Mouse (Mus musculus): Measurements from ENCODE around the gene Zfp106.
"Not testable (repeated sequence)": the region's sequence is repeated elsewhere in the genome, so short reads cannot be mapped to it uniquely, and the experiment has no call there.

Gene Zfp106

DNA sequence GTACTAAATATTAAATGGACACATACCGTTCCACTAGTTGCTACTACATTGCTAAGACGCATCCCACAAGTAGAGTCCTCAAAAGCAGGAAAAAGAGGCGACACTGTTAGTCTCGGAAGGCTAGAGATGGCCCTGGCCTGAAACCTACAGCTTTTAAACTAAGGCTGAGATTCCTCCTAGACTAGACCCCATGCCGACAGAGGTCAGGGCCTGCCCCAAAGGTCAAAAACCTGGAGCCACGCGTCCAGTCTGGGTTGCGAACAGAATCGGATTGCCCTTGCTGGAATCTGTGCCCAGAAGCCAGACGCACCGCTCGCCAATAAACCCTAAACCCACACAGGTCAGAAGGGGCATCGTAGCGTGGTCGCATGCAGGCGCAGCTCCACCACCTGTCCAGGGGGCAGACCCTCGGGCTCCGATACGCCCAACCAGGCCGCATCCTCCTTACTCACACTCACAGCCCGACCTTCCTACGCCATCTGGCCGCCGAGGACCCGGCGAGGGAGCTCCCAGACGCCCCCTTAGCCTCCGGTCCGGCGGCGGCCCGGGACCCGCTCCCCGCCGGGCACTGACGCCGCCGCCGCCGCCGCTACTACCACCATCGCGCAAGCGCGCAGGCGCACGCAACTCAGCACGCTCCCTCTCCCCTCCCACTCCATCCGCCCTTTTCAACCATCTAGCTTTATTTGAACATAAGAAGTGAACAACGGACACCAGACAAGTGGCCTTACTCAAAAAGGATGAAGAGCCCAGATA lies at the start of gene Zfp106:
TSS of gene Zfp106 (minus strand) at position 609 of the 756 bp plus-strand sequence.
- peak; percentile 89 to 91 for DNase-seq

DNA sequence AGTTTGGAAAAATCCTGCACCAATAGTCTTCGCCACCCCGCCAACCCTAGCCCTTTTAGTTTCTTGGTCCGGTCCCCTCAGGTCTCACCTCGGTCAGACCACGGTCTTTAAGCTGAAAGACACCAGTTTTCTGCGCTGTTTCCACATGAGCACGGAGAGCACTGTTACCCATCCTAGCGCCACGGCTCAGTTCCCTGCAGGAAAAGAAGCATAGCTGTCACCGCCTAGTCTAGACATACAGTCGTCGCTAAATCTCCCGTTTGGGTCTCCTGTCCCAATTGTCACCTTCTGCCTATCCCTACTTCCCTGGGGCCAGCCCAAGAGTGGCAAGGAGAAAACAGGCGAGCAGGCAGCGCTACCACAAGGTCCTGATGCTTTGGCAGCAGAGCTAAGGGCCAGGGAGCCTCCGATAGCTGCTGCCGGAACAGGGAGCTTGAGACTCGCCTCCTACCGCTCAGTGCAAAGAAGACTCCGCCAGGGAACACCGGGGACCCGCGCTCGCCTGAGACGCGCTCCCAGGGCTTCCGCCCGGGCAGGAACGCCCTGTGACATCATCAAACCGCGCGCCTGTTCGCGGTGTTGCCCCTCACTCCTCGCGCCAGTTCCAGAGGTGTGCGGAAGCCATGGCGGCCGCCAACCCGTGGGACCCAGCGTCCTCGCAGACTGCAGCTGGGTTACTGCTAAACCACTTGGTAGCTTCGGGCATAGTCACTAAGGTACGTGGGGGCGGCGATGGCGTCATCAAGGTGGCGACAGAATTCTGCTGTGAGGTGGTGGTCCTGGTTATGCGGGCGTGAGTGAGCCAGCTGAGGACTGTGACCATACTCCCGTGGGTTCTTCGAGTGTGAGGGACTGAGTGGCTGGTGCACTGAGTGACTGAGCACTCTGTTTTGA lies 45.4 kb upstream of the Zfp106 start, which contains the start of the genes Haus2 and Lrrc57:
TSS of gene Haus2 (plus strand) at position 554 of the 894 bp plus-strand sequence.
TSS of gene Lrrc57 (minus strand) at position 691 of the 894 bp plus-strand sequence.
- peak; percentile 88 to 91 for DNase-seq

DNA sequence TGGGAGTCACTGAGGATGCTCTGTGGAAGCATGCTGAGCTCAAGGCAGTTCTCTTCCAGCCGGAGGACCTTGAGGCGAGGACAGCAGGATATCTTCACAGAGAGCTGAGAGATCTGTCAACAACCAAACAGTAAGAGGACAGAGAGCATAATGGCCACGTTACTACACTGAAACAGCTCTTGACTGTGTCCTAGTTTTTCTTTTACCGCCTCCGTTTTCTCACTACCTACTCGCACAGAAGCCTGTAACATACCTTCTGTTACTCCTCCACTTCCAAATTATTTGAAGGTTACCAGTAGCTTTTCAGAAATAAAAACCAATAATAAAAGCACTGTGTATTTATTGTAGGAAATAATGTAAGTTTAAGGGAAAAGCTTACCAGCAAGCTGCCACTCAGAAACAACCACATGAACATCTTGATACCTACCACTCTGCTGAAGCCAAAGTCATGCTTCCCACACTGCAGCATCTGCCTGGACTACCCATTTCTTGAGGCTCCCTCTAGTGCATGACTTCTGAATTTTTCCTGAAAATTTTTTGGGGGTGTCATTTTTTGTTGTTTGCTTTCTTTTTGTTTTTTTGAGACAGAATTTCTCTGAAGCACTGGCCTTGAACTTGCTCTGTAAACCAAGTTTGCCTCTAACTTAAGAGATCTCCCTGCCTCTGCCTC lies 42.5 kb upstream of the Zfp106 start:
- no peak for DNase-seq

DNA sequence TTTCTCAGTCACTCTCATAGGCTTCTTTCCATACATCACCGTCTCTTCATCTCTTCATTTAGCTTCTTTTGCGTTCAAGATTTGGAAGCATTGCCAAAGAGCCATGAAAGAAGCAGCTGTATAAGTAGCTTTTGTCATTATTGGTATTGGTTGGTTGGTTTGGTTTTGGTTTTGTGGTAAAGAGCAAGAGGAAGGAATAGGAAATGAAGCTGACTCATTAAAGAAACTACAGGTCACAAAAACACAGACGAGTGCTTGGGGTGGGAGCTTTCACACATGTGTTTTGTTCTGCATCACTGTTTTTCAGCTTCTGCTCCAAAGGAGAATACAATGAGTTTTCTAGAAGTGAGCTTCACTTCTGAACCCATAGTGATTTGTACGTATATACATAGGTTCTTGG lies 35.9 kb upstream of the Zfp106 start:
- DNase-seq = no peak

DNA sequence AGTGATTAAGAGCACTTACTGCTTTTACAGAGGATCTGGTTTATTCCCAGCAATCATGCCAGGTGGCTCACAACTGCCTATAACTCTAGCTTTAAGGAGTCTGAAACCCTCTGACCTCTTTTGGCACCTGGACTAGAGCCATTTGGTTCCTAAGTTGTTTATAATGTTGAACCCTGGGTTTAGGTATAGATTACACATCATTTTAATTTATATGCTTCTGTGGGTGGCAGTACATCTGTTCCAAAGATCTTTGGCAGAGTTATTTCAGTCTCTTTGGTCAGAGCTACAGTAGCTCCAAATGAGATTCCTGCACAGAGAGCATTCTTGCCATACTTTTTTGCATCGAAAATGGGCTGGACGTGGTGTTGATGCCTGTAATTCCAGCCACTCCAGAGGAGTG lies 34.1 kb upstream of the Zfp106 start:
- DNase-seq = no peak

DNA sequence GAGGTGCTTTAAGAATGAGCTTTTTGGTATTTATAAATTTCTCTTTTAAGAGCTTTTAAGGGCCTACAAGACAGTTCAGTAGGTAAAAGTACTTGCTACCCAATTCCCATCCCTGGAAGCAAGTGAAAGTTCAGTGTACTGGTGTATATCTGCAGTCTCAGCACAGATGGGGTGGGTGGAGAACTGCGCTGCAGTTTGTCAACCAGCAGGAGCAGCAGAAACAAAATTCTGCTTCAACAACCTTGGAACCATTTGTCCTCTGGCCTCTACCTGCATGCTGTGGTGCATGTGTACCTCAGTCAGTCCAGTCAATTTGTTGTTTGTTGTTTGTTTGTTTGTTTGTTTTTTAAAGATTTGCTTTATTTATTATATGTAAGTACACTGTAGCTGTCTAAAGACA lies 28.6 kb upstream of the Zfp106 start:
- no peak for DNase-seq

DNA sequence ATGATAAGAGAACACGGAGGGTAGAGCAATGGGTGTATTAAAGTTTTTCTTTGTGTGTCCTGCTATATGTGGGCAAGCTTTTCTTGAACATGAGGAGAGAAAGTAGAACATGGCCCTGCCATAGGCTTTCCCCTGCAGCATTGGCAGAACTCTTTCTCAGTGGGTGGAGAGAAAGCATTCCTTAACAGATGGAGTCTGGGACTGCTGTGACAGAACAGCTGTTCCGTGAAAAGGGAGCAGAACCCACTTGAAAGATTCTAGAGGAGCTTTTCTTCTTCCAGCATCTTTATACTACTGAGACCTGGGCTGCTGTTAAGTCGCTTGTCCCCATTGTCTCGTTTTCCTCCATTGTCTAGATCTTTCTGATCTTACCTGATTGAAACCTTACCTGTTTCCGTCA lies 26.1 kb upstream of the Zfp106 start:
- no peak for DNase-seq

DNA sequence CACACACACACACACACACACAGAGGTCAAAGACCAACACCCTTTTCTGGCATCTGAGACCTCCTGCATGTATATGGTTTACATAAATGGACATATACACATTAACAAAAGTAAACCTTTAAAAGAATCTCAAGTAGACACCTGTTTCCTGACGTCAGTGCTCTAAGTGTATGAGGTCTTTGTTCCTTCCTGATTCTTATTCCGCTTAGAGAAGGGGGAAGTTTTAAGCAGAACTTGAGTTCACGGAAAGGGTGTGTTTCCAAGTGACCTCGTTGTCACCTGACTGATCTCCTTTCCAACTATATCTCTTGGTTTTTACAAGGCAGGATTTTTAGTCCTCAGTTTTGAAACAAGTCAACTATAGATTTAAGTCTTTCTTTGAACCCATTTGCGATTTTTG lies 14.6 kb upstream of the Zfp106 start:
- no peak for DNase-seq

DNA sequence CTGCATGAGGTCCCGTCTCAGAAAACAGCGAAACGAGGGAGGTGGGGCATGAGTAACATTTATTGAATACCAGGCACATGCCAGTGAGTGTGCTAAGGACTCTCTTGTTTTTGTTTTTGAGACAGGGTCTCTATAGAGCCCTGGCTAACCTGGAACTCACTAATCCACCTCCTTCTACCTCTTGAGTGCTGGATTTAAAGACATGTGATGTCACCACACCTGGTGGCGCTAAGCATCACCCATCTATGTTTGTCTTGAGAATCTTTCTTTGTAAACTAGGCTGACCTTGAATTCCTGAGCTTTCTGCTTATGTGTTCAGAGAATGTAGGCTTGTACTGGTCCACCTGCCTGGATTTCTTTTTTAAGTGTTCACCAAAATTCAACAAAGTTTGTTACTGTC lies 14.2 kb upstream of the Zfp106 start:
- no peak for DNase-seq

DNA sequence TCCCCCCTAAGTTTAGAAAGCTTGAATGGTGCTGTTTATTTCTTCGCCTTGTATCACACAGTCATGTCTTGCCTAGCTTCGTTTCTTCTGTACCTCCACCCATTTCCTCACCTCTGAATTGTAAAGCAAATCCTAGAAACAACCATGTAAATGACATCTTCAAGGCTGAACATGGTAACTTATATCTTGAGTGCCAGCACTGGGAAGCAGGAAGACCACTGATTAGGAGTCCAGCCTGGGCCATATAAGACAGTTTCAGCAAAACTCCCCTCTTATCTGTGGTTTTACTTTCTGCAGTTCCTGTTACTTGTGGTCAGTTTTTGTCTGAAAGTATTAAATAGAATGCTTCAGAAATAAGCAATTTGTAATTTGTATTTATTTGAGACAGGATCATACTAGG lies 12.3 kb upstream of the Zfp106 start:
- DNase-seq = no peak

DNA sequence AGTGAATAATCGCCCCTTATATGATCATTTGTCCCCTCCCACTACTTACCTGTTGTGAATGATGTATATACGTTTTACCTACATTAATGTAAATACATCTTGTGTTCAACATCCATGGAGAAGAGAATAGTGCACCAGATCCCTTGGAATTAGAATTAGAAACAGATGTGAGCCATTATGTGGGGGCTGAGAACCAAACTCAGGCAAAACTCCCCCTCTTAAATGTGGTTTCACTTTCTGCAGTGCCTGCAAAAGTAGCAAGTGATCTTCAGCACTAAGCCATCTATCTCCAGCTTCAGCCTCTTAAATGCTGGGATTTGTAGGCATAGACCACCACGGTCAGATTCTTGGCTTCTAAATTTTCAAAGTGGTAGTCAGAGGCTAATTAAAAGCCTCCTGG lies 11.5 kb upstream of the Zfp106 start:
- no peak for DNase-seq

DNA sequence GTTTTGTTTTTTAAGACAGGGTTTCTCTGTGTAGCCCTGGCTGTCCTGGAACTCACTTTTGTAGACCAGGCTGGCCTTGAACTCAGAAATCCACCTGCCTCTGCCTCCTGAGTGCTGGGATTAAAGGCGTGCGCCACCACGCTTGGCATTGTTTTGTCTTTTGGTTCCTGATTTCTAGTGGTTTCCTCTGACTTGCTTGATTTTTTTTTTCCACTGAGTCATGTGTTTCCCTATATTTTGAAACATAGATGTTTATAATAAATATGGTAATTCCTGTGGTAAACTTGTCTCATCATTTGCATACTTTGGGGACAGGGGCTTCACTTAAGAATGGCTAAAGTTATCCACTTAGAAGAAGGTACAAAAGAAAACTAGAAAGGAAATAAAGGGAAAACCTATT lies 8.5 kb upstream of the Zfp106 start:
- DNase-seq = not testable (repeated sequence)

DNA sequence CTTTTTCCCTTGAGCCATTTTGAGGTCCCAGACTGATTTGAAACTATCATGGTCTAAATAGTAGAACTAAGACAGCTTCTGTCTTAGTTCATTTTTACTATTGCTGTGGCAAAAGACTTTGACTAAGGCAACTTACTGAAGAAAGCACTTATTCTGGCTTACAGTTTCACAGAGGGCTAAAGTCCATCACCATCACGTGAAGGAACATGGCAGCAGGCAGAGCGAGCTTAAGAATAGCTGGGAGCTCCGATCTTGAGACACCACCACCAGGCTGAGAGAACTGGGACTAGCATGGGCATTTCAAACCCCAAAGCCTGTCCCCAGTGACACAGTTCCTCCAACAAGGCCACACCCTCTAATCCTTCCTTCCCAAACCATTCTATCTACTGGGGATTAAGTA lies 7.4 kb upstream of the Zfp106 start:
- DNase-seq = no peak

DNA sequence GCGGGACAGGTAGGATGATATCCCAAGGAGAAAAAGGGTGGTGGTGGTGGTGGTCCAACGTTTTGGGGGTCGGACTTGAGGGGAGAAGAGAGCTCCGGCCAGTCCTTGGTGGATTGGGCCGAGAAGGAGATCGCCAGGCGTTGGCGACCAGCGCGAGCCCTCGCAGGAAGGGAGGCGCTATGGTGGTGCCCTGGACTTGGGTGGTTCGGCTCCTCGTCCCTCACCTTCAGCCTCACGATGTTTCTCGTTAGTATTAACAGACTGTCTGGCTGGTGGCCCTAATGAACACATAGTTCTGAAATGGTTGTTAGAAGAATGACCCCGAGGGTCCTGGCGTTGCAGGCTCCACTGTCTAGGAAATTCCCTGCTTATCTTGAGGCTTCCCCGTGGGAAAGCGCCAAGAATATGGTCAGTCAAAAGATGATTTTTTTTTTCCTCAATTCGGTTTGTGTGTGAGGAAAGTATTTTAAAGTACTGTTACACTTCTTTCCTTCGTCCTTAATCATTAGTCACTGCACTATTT lies 4.2 kb upstream of the Zfp106 start:
- DNase-seq = no peak

DNA sequence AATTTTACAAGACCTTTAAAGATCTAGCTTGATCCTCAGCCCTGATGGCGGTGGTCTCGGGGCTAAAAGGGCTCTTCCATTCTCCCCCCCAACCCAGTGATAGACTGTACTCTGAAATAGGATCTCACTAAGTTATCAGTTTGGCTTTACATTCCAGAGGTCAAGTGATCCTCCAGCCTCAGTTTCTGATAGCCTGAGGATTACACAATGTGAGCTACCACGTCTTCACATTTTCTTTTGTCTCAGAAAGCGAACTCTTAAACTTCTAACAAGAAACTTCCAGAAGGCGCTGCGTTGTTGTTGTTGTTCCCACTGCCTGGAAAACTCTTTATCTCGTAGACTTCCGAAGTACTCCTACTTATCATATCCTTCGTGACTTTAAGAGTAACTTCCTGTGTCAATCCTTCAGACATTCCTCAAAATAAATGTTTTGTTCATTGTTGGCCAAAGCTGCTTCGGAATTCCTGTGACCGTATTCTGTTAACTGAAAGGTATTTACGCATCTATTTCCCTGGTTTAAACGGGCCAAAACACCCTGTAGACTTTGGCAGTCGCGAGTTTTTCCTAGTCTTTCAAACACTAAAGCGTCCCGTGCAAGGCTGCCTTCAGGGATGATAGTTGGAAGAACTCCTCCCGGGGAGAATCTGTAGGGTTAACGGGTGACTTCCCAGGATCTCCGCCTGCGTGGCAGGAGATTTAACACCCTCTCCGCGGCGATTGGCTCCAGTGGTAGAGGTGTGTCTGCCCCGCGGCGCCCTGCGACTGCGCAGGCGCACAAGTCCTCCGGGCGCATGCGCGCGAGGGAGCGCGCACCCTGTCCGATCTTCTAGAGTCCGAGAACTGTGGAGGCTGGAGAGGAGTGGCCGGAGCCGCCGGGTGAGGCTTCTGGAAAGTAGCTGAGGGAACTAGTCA lies 3.5 kb upstream of the Zfp106 start, which contains the start of gene Snap23:
TSS of gene Snap23 (plus strand) at position 786 of the 912 bp plus-strand sequence.
- peak; percentile 93 to 98 for DNase-seq

DNA sequence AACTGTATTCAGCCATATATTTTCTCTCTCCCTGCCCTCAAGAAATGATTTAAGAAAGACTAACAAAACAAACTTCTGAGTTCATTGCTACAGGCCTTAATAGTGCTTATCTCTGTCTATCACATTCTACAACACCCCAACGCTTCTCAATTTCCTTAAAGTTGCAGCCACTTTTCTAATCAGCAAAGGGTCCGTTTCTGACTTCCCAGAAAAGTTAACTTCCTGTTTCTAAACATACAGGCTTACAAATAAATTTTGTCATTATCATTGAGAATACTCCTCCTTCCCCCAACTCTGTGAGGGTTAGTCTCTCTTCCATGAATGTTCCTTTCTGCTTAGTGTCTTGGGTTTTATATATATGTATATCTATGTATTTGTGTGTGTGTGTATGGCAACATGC lies 1.7 kb upstream of the Zfp106 start:
- no peak for DNase-seq

DNA sequence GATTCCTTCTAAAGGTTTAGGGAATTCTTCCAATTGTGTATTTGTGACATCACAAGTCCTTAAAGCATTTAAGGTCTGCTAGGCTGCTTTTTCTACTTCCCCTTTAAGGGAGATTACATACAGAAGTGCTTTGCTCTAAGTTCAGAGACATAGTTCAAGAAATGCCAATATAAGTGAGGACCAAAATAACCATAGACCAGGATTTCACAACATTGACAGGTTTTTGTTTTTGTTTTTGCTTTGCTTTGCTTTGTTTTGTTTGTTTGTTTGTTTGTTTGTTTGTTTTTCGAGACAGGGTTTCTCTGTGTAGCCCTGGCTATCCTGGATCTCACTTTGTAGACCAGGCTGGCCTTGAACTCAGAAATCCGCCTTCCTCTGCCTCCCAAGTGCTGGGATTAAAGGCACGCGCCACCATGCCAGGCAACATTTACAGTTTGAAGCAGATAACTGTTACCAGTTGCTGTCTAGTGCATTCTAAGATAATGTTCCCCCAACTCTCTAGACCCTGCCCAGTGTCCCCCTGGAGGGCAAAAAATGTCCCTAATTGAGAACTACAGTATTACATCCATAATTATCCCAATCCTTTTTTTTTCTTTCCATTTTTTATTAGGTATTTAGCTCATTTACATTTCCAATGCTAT lies 1.0 kb upstream of the Zfp106 start:
- not testable (repeated sequence) for DNase-seq

DNA sequence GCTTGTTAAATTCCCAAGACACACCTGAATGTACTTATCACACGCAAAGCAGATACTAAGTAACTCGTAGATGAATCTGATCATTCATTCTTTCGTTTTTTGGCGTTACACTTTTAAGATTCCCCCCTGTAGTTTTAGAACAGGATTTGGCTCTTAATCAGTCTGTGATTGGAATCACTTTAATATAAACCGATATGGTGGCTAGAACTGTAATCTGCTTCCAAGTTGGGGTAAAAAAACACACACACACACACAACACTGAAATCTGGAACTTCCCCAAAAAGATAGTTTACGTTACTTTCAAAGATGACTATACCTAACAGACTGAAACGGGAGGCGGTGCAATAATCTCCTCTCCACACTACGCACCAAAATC lies 796 bp downstream of the Zfp106 start:
- no peak for DNase-seq

DNA sequence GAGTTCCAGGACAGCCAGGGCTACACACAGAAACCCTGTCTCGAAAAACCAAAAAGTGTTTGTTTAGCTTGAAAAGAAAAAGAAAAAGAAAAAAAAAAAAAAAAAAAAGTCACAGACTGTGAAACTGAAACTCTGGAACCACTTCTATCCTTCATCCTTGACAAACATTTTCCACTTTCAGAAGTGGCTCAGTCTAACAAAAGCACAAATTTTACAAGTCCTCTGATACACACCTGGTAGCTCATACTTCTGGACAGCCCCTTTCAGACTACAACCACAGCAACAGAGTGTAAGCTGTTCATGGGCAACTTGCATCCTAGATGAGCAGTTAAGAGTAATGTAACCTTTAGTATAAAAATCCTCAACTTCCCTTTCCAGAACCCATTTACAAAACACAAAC lies 2.1 kb downstream of the Zfp106 start:
- no peak for DNase-seq

DNA sequence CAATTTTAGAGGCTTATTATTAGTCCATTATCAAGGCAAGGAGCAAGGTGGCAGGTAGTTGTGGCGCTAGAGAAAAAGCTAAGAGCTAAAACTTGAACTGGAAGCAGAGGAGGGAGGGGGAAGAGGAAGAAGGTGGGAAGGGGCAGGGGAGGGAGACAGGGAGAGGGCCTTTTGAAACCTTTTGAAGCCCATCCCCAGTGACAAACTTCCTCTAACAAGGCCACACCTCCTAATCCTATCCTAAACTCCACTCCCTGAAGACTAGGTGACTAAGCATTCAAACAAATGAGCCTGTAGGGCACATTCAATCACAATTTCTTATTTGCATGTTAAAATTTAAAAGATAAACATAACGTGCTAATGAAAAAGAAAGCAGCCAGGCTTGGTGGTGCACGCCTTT lies 4.8 kb downstream of the Zfp106 start:
- DNase-seq = no peak

DNA sequence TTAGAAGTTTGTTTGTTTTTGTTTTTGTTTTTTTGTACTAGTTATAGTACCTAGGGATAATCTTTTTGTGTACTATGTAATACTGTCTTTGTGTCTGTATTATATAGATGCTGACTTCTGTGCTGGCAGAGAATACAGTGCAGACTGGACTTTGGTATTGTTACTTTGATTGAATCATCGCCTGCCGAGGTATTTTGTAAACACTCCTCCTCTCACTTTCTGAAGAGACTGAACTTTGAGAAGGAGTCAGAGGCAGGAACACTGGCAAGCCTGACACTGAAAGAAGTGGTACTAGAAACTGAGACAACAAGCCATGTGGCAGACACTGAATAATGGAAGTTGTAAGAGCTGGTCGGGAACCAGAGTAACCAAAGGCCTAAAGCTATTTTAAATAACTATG lies 6.8 kb downstream of the Zfp106 start:
- DNase-seq = no peak

DNA sequence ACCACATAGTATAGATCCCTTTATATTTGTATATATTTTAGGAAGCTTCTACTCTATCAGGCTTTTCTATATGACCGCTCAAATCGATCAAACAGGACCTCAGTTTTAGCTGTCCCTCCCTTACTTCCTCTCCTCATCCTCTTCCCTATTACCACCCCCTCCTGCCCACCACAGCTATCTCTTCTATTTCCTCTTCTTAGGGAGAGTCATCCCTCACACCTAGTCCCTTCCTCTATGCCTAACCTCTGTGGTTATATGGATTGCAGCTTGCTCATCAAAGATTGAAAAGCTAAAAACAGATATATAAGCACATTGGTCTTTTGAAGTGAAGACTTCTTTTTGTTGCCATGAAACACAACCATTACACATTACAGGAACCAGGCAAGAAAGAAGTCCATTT lies 18.9 kb downstream of the Zfp106 start:
- no peak for DNase-seq
